Mouse (Mus musculus) stomach, postnatal 0 days (tissue): Measurements from ENCODE around the gene 4930438A08Rik.

Experiments
- CTCF ChIP-seq: IDR thresholded peaks from 2 replicates; pipeline ENCODE4 v1.5.1; 2016; ENCODE audit warnings: antibody characterized with exemption, low read depth, mild to moderate bottlenecking, moderate library complexity
- EP300 ChIP-seq: optimal IDR thresholded peaks from 2 replicates; pipeline ENCODE3; 2016; ENCODE audit warnings: antibody characterized with exemption

GRCm38 (mm10) chr11:58330276-58331148 lies 55.9 kb downstream of the 4930438A08Rik start, which contains the start of the genes Zfp672 and Sh3bp5l:
- TF ChIP-seq CTCF = no peak
- TF ChIP-seq EP300 = no peak
